Mouse (Mus musculus) limb, embryonic 10.5 days (tissue): ENCODE measurements around the gene Jam3. TPM values are rescaled to one million over a fixed set of nuclear protein-coding genes. Genes with fewer than 3 reads are reported as not detected.

Experiments used
- DNase-seq: peaks from one replicate; pipeline ENCODE4 v3.0.0-alpha.2; 2017; ENCODE audit warnings: low spot score
- H3K27ac ChIP-seq: fragments of 300-500 bp; sonication (generic); 2 replicates; pipeline ENCODE4 v1.5.1; 2016; ENCODE audit warnings: mild to moderate bottlenecking
- H3K27me3 ChIP-seq: fragments of 300-500 bp; sonication (generic); 2 replicates; pipeline ENCODE4 v1.6.1; 2016; ENCODE audit warnings: low read depth, mild to moderate bottlenecking; ENCODE audit not compliant: poor library complexity, severe bottlenecking
- H3K36me3 ChIP-seq: fragments of 300-500 bp; sonication (generic); 2 replicates; pipeline ENCODE4 v1.6.1; 2016; ENCODE audit warnings: mild to moderate bottlenecking, moderate library complexity
- H3K4me1 ChIP-seq: fragments of 300-500 bp; sonication (generic); 2 replicates; pipeline ENCODE4 v1.6.1; 2016
- H3K4me3 ChIP-seq: fragments of 300-500 bp; sonication (generic); 2 replicates; pipeline ENCODE4 v1.5.1; 2016; ENCODE audit warnings: mild to moderate bottlenecking, moderate library complexity
- H3K9me3 ChIP-seq: fragments of 300-500 bp; sonication (generic); replicated peaks from 2 replicates; pipeline ENCODE4 v1.6.1; 2016; ENCODE audit warnings: mild to moderate bottlenecking
- WGBS: fragments of 180-500 bp; shearing (Covaris S2); methylation state at CpG from one replicate; pipeline ENCODE4 v1.1.7; 2016; 5-methylcytosine and 5-hydroxymethylcytosine counted together
- polyA plus RNA-seq: library from polyadenylated mRNA; unstranded; fragments of >200 nt; fragmentation: Nextera tagmentation; extraction: Ambion mirVana; gene quantifications from 2 replicates; pipeline ENCODE4 v1.2.1, GENCODE M21; 2016

The Jam3 gene
- polyA plus RNA-seq, 1 experiment from 2014 or later = 97.9 TPM

- H3K27ac ChIP-seq = no peak overlapping the region
- no peaks in the 10 kb centered on the region for H3K27me3 ChIP-seq
- peaks cover 9% of the 10 kb centered on the region for H3K4me1 ChIP-seq
- no peaks in the 10 kb centered on the region for H3K36me3 ChIP-seq
- no peak overlapping the region for H3K4me3 ChIP-seq
- no peak for DNase-seq
- no peaks in the 10 kb centered on the region for H3K9me3 ChIP-seq
Observed at GRCm38 (mm10) chr9:27185820-27186219, 30.6 kb upstream of the Jam3 start.

- Histone ChIP-seq H3K9me3 (no peaks in the 10 kb centered on the region), H3K27me3 (no peaks in the 10 kb centered on the region), H3K4me1 (peaks cover 9% of the 10 kb centered on the region), H3K4me3 (no peak overlapping the region), H3K36me3 (no peaks in the 10 kb centered on the region), H3K27ac (no peak overlapping the region)
- no peak for DNase-seq
- 82% methylated on average over 5 of the region's 5 CpGs for WGBS
Observed at GRCm38 (mm10) chr9:27182087-27182486, 26.9 kb upstream of the Jam3 start.

- DNase-seq = no peak
- Histone ChIP-seq H3K4me3 (no peak overlapping the region), H3K9me3 (no peaks in the 10 kb centered on the region), H3K36me3 (no peaks in the 10 kb centered on the region), H3K27me3 (no peaks in the 10 kb centered on the region), H3K27ac (no peak overlapping the region), H3K4me1 (no peaks in the 10 kb centered on the region)
- 46% methylated on average over 3 of the region's 3 CpGs for WGBS
Observed at GRCm38 (mm10) chr9:27180492-27180891, 25.3 kb upstream of the Jam3 start.

GRCm38 (mm10) chr9:27178935-27179334 is 23.7 kb upstream of the Jam3 start:
- no peak overlapping the region for H3K27ac ChIP-seq
- no peaks in the 10 kb centered on the region for H3K27me3 ChIP-seq
- H3K36me3 ChIP-seq = no peaks in the 10 kb centered on the region
- H3K4me1 ChIP-seq = 0 out of 2 replicates have a peak, but pooled peaks cover 2% of the 10 kb centered on the region
- DNase-seq = no peak
- H3K9me3 ChIP-seq = no peaks in the 10 kb centered on the region
- H3K4me3 ChIP-seq = no peak overlapping the region
- 66% methylated on average over 4 of the region's 4 CpGs for WGBS

GRCm38 (mm10) chr9:27176154-27176553 is 20.9 kb upstream of the Jam3 start:
- Histone ChIP-seq H3K36me3 (no peaks in the 10 kb centered on the region), H3K27ac (0 out of 2 replicates have a peak overlapping the region, but pooled peaks have one; percentile 31), H3K4me1 (0 out of 2 replicates have a peak, but pooled peaks cover 2% of the 10 kb centered on the region), H3K9me3 (no peaks in the 10 kb centered on the region), H3K27me3 (no peaks in the 10 kb centered on the region), H3K4me3 (no peak overlapping the region)
- 4% methylated on average over 2 of the region's 2 CpGs for WGBS
- DNase-seq = peak; percentile 51

- no peaks in the 10 kb centered on the region for H3K27me3 ChIP-seq
- 0 out of 2 replicates have a peak, but pooled peaks cover 2% of the 10 kb centered on the region for H3K4me1 ChIP-seq
- no peaks in the 10 kb centered on the region for H3K9me3 ChIP-seq
- no peaks in the 10 kb centered on the region for H3K36me3 ChIP-seq
- 0 out of 2 replicates have a peak overlapping the region, but pooled peaks have one; percentile 31 for H3K27ac ChIP-seq
- H3K4me3 ChIP-seq = no peak overlapping the region
- no peak for DNase-seq
- 90% methylated on average over 6 of the region's 6 CpGs for WGBS
Observed at GRCm38 (mm10) chr9:27175682-27176081, 20.5 kb upstream of the Jam3 start.

GRCm38 (mm10) chr9:27175241-27175640 is 20.0 kb upstream of the Jam3 start:
- H3K4me3 ChIP-seq = no peak overlapping the region
- H3K36me3 ChIP-seq = no peaks in the 10 kb centered on the region
- H3K27me3 ChIP-seq = no peaks in the 10 kb centered on the region
- DNase-seq = no peak
- H3K4me1 ChIP-seq = 0 out of 2 replicates have a peak, but pooled peaks cover 2% of the 10 kb centered on the region
- no peaks in the 10 kb centered on the region for H3K9me3 ChIP-seq
- H3K27ac ChIP-seq = no peak overlapping the region
- WGBS = 89% methylated on average over 13 of the region's 13 CpGs

- no peaks in the 10 kb centered on the region for H3K36me3 ChIP-seq
- H3K27ac ChIP-seq = no peak overlapping the region
- H3K27me3 ChIP-seq = no peaks in the 10 kb centered on the region
- H3K4me1 ChIP-seq = 0 out of 2 replicates have a peak, but pooled peaks cover 2% of the 10 kb centered on the region
- no peak for DNase-seq
- H3K4me3 ChIP-seq = no peak overlapping the region
- no peaks in the 10 kb centered on the region for H3K9me3 ChIP-seq
- WGBS = 48% methylated on average over 5 of the region's 5 CpGs
Observed at GRCm38 (mm10) chr9:27174079-27174478, 18.9 kb upstream of the Jam3 start.

- no peak for DNase-seq
Observed at GRCm38 (mm10) chr9:27173646-27174045, 18.4 kb upstream of the Jam3 start.

GRCm38 (mm10) chr9:27172839-27173238 is 17.6 kb upstream of the Jam3 start:
- Histone ChIP-seq H3K27ac (no peak overlapping the region), H3K9me3 (no peaks in the 10 kb centered on the region), H3K36me3 (no peaks in the 10 kb centered on the region), H3K27me3 (no peaks in the 10 kb centered on the region), H3K4me3 (no peak overlapping the region), H3K4me1 (0 out of 2 replicates have a peak, but pooled peaks cover 2% of the 10 kb centered on the region)
- no peak for DNase-seq
- 85% methylated on average over 6 of the region's 6 CpGs for WGBS

More at GRCm38 (mm10) chr9:27173646-27174045, 18.4 kb upstream of the Jam3 start:
- H3K27ac ChIP-seq = no peak overlapping the region
- H3K4me1 ChIP-seq = 0 out of 2 replicates have a peak, but pooled peaks cover 2% of the 10 kb centered on the region
- 84% methylated on average over 2 of the region's 2 CpGs for WGBS
- H3K9me3 ChIP-seq = no peaks in the 10 kb centered on the region
- H3K27me3 ChIP-seq = no peaks in the 10 kb centered on the region
- no peaks in the 10 kb centered on the region for H3K36me3 ChIP-seq
- no peak overlapping the region for H3K4me3 ChIP-seq

GRCm38 (mm10) chr9:27170726-27171125 is 15.5 kb upstream of the Jam3 start:
- Histone ChIP-seq H3K27ac (no peak overlapping the region), H3K4me3 (no peak overlapping the region), H3K27me3 (no peaks in the 10 kb centered on the region), H3K9me3 (no peaks in the 10 kb centered on the region), H3K36me3 (no peaks in the 10 kb centered on the region), H3K4me1 (0 out of 2 replicates have a peak, but pooled peaks cover 2% of the 10 kb centered on the region)
- no peak for DNase-seq
- WGBS = 90% methylated on average over 3 of the region's 3 CpGs

GRCm38 (mm10) chr9:27166981-27167380 is 11.8 kb upstream of the Jam3 start:
- Histone ChIP-seq H3K4me1 (no peaks in the 10 kb centered on the region), H3K27ac (no peak overlapping the region), H3K36me3 (no peaks in the 10 kb centered on the region), H3K27me3 (no peaks in the 10 kb centered on the region), H3K4me3 (no peak overlapping the region), H3K9me3 (no peaks in the 10 kb centered on the region)
- no peak for DNase-seq
- WGBS = 88% methylated on average over 1 of the region's 1 CpGs

GRCm38 (mm10) chr9:27165596-27165995 is 10.4 kb upstream of the Jam3 start:
- Histone ChIP-seq H3K9me3 (no peaks in the 10 kb centered on the region), H3K27me3 (no peaks in the 10 kb centered on the region), H3K36me3 (no peaks in the 10 kb centered on the region), H3K4me3 (no peak overlapping the region), H3K4me1 (no peaks in the 10 kb centered on the region), H3K27ac (no peak overlapping the region)
- no peak for DNase-seq
- WGBS = 85% methylated on average over 3 of the region's 3 CpGs

GRCm38 (mm10) chr9:27164957-27165356 is 9.7 kb upstream of the Jam3 start:
- 65% methylated on average over 2 of the region's 2 CpGs for WGBS
- H3K27me3 ChIP-seq = no peaks in the 10 kb centered on the region
- no peaks in the 10 kb centered on the region for H3K36me3 ChIP-seq
- H3K9me3 ChIP-seq = no peaks in the 10 kb centered on the region
- H3K27ac ChIP-seq = no peak overlapping the region
- no peak for DNase-seq
- no peak overlapping the region for H3K4me3 ChIP-seq
- no peaks in the 10 kb centered on the region for H3K4me1 ChIP-seq
